Mouse (Mus musculus): ENCODE measurements around the gene Tsx. TPM values are rescaled to one million over a fixed set of nuclear protein-coding genes. Genes with fewer than 3 reads are reported as not detected.

Gene Tsx
- total RNA-seq, 2 experiments from 2014 or later, result 0.47 TPM; not detected in 1

DNA sequence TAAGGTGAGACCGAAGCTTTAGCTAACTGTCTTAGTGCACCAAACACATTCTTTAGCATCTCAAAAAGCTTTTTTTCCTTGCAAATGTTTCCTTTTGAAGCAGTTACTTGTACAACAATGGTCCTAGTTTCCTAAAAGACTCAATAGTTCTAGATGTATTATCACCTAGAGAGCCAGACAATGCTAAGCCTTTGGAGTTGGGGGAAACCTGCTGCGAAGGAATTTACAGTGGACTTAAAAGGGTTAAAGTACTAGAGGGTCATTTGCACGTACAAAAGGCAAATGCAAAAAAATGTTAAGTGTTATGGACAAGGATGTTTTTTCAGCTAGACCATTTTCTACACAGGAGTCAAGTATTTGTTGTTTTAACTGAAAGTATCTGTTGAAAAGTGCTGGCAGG lies 58.1 kb downstream of the Tsx start:
- no peak for DNase-seq (ENCODE audit: extremely low spot score in 1 of 2, low spot score in 1 of 2)

Other genes starting within 250 kb of the Tsx start
- 10 to 100 TPM; 81.3 to 83.3 TPM for gene Nap1l2, start 227.8 kb upstream of the Tsx start, total RNA-seq (2021)
- not detected for gene Cdx4, start 93.1 kb upstream of the Tsx start, total RNA-seq (2021)
- gene Chic1, start 58.0 kb upstream of the Tsx start, total RNA-seq (2021), result 10 to 100 TPM; 17.2 to 19.3 TPM
- 1 to 10 TPM in 1 of 2 experiments, not detected in 1; 1.4 TPM for gene Gm26992, start 7.5 kb downstream of the Tsx start, total RNA-seq (2021)
- gene Zcchc13, start 216.1 kb downstream of the Tsx start, total RNA-seq (2021), result not detected